Mouse (Mus musculus): ENCODE measurements around the gene Uba2. TPM values are rescaled to one million over a fixed set of nuclear protein-coding genes. Genes with fewer than 3 reads are reported as not detected.

Uba2 gene
- polyA plus RNA-seq, 1 experiment, result 42.1 TPM

DNA sequence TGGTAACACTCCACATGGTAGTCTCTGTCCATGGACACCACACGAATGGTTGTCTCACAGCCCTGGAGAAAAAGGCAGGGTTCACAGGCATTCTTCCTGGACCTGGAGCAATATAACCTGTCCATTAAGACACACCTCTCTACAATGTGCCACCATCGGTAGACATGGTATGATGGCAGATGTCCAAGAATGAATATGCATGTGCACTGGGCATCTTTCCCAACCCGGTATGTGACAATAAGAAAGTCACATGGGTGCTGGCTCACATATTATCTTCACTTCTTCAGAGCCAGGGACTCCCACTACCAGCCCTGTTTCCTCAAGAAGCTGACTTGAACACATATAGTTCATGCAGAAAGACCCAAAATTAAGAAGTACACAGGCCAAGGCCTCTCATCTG lies 52.8 kb downstream of the Uba2 start:
- no peak overlapping the region for H3K4me3 ChIP-seq (replicated peaks; ENCODE audit: extremely low read depth, low read depth, low read length)
- H3K4me1 ChIP-seq (ENCODE audit: control insufficient read depth, insufficient read depth, low read length), result no peaks in the 10 kb centered on the region
- DNase-seq, result no peak
- WGBS, result 53% methylated on average over 3 of the region's 3 CpGs
- TF ChIP-seq CTCF (IDR thresholded peaks at IDR 0.05; ENCODE audit: insufficient read depth, low read length), result no peak
- no peak for TF ChIP-seq POLR2A (IDR thresholded peaks at IDR 0.05; ENCODE audit: borderline replicate concordance, extremely low read depth, low read depth, low read length)

DNA sequence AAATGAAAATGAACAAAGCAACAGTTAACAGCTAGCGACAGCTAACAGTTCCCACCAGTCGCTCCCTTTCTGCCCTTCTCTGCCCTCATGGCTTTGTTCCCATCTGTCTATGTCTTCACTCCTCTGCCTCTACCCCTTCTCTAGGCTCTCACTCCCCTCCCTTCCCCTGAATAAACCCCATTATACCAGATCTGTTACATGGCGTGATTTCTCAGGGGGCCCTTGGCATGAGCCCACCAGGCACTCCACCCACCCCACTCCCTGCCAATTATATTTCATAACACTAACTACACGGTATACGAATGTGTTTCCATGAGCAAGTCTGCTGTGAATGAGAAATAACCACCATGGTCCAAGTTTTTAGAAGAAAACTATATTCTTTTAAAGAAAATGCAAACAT lies 60.2 kb downstream of the Uba2 start:
- DNase-seq, result no peak
- H3K4me3 ChIP-seq (replicated peaks; ENCODE audit: extremely low read depth, low read depth, low read length), result no peak overlapping the region
- TF ChIP-seq CTCF (IDR thresholded peaks at IDR 0.05; ENCODE audit: insufficient read depth, low read length) (no peak), POLR2A (IDR thresholded peaks at IDR 0.05; ENCODE audit: borderline replicate concordance, extremely low read depth, low read depth, low read length) (no peak)
- 70% methylated on average over 5 of the region's 5 CpGs for WGBS
- no peaks in the 10 kb centered on the region for H3K4me1 ChIP-seq (ENCODE audit: control insufficient read depth, insufficient read depth, low read length)

DNA sequence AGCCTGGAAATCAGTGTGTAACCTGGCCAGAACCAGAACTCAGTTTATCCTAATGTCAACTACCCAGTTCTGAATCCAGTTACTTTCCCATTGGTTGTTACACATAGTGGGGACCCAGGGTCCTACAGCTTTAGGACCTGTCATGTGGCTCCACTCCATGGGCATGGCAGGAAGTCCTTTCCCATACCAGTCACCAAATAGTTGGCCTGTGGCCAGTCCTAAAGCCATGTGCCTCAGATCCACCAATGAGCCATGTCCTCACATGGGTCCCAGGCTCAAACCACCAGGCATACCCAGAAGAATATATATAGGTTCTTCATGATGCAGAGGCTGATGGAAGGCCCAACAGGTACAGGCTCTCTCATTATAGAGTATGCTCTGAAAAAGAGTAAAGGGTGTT lies 68.1 kb downstream of the Uba2 start:
- H3K4me3 ChIP-seq (replicated peaks; ENCODE audit: extremely low read depth, low read depth, low read length), result no peak overlapping the region
- H3K4me1 ChIP-seq (ENCODE audit: control insufficient read depth, insufficient read depth, low read length), result no peaks in the 10 kb centered on the region
- no peak for DNase-seq
- TF ChIP-seq POLR2A (IDR thresholded peaks at IDR 0.05; ENCODE audit: borderline replicate concordance, extremely low read depth, low read depth, low read length) (no peak), CTCF (IDR thresholded peaks at IDR 0.05; ENCODE audit: insufficient read depth, low read length) (no peak)

DNA sequence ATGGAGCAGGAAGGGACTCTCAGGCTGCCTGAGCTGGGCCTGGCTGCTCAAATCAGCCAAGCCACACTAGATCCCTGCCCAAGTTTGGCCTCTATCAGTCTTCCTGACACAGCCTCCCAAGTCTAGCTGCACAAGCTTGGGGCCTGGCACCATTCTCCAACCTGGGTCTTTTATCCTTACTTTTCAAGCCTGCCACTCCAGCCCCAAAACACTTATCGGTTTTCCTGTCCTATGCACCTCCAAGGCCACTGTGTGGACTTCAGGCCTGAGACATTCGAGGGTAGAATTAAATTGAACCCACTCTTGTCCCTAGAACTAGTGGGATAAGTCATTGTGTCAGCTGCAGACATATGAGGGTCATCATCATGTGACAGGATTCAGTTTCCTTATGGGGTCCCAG lies 69.4 kb downstream of the Uba2 start:
- Histone ChIP-seq H3K4me3 (replicated peaks; ENCODE audit: extremely low read depth, low read depth, low read length) (no peak overlapping the region), H3K4me1 (ENCODE audit: control insufficient read depth, insufficient read depth, low read length) (no peaks in the 10 kb centered on the region)
- no peak for TF ChIP-seq CTCF (IDR thresholded peaks at IDR 0.05; ENCODE audit: insufficient read depth, low read length)
- no peak for TF ChIP-seq POLR2A (IDR thresholded peaks at IDR 0.05; ENCODE audit: borderline replicate concordance, extremely low read depth, low read depth, low read length)
- 70% methylated on average over 2 of the region's 2 CpGs for WGBS
- no peak for DNase-seq

DNA sequence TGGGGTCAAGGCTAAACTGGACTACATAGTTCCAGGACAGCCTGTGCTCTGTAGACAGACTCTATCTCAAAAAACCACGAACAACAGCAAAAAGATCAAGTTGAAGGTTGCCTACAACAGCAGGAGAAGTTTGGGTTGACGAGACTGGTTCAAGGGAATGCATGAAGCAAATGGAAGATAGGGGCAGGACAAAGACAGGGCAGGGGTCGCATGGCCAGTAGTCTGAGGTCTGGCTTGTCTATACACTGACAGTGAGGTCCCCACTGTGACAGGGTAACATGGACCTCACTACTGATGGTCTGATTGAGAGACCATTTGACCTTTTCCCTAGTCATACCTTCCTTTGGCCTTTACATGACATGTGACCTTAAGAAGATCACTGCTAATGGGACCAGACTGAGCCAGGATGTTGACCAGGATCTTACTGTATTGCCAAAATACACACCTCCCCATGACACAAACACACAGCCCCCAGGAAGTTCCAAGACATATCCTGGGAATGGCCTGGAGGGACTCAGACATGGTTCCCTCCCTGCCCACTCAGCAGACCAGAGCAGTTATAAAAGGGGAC lies 74.4 kb downstream of the Uba2 start, which contains the start of gene Scgb1b30:
Scgb1b30 (plus strand) TSS at position 521 of the 571 bp plus-strand sequence.
- H3K4me1 ChIP-seq (ENCODE audit: control insufficient read depth, insufficient read depth, low read length), result no peaks in the 10 kb centered on the region
- no peak within 1 kb of the TSS for H3K4me3 ChIP-seq (replicated peaks; ENCODE audit: extremely low read depth, low read depth, low read length)
- TF ChIP-seq POLR2A (IDR thresholded peaks at IDR 0.05; ENCODE audit: borderline replicate concordance, extremely low read depth, low read depth, low read length) (no peak), CTCF (IDR thresholded peaks at IDR 0.05; ENCODE audit: insufficient read depth, low read length) (no peak)
- 72% methylated on average over 3 of the region's 3 CpGs for WGBS
- DNase-seq, result no peak

Other genes starting within 250 kb of the Uba2 start
- not detected in 2 replicates for gene Scgb2b26, start 224.6 kb downstream of the Uba2 start, polyA plus RNA-seq (2012; rRNA removed)
- not detected in 2 replicates for gene Scgb2b27, start 155.7 kb downstream of the Uba2 start, polyA plus RNA-seq (2012; rRNA removed)
- gene Scgb1b27, start 148.1 kb downstream of the Uba2 start, polyA plus RNA-seq (2012; rRNA removed), result not detected in 2 replicates
- not detected in 2 replicates for gene Scgb1b30, start 74.2 kb downstream of the Uba2 start, polyA plus RNA-seq (2012; rRNA removed)
- 41.1 and 41.2 TPM in 2 replicates for gene Wtip, start 36.3 kb downstream of the Uba2 start, polyA plus RNA-seq (2012; rRNA removed)
- 19.1 and 23.7 TPM in 2 replicates for gene Pdcd2l, start 27.1 kb upstream of the Uba2 start, polyA plus RNA-seq (2012; rRNA removed)
- 164 and 199 TPM in 2 replicates for gene Gpi1, start 60.7 kb upstream of the Uba2 start, polyA plus RNA-seq (2012; rRNA removed)
- gene Gm6096, start 81.4 kb upstream of the Uba2 start, polyA plus RNA-seq (2012; rRNA removed), result not detected in 2 replicates
- 80.0 and 91.4 TPM in 2 replicates for gene 4931406P16Rik, start 144.0 kb upstream of the Uba2 start, polyA plus RNA-seq (2012; rRNA removed)
- 48.3 and 72.9 TPM in 2 replicates for gene Lsm14a, start 223.7 kb upstream of the Uba2 start, polyA plus RNA-seq (2012; rRNA removed)